Mouse (Mus musculus): ENCODE measurements around the gene Uba1. TPM values are rescaled to one million over a fixed set of nuclear protein-coding genes. Genes with fewer than 3 reads are reported as not detected.

The Uba1 gene
- polyA plus RNA-seq, 1 experiment from 2014 or later: 231 TPM

DNA sequence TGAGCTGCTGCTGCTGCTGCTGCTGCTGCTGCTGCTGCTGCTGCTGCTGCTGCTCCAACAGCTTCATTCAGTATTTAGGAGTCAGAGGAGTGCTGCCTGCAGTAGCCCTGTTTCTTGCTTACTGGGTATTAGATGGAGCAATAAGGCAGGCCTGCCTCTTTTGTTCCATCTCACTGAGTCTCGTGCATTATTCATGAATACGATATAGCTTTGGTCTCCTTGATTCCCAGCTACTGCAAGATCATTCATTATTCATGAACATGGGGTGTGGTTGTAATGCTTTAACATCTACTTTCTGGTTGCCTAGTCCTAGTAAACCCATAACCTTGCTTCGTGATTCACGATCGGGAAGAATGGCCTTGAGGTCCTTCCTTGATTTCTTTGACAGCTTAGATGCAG, 4.2 kb downstream of the Uba1 start:
- Histone ChIP-seq H3K4me3 (ENCODE audit: low read length) (peak overlapping the region; percentile 67), H3K9ac (replicated peaks; ENCODE audit: low read length) (no peak overlapping the region), H3K4me2 (replicated peaks; ENCODE audit: low read depth, low read length) (0 out of 2 replicates have a peak overlapping the region, but pooled peaks have one; percentile 10), H3K4me1 (ENCODE audit: insufficient read depth, low read length) (0 out of 2 replicates have a peak, but pooled peaks cover 3% of the 10 kb centered on the region), H3K9me3 (ENCODE audit: low read length) (no peaks in the 10 kb centered on the region), H3K27me3 (ENCODE audit: insufficient read depth, low read length) (no peaks in the 10 kb centered on the region), H3K36me3 (ENCODE audit: insufficient read depth, low read length) (no peaks in the 10 kb centered on the region), H3K27ac (ENCODE audit: low read length) (no peak overlapping the region)
- peak; percentile 18 for ATAC-seq (ENCODE audit: low FRiP score, low TSS enrichment)
- 29% methylated on average over 5 of the region's 5 CpGs for WGBS

DNA sequence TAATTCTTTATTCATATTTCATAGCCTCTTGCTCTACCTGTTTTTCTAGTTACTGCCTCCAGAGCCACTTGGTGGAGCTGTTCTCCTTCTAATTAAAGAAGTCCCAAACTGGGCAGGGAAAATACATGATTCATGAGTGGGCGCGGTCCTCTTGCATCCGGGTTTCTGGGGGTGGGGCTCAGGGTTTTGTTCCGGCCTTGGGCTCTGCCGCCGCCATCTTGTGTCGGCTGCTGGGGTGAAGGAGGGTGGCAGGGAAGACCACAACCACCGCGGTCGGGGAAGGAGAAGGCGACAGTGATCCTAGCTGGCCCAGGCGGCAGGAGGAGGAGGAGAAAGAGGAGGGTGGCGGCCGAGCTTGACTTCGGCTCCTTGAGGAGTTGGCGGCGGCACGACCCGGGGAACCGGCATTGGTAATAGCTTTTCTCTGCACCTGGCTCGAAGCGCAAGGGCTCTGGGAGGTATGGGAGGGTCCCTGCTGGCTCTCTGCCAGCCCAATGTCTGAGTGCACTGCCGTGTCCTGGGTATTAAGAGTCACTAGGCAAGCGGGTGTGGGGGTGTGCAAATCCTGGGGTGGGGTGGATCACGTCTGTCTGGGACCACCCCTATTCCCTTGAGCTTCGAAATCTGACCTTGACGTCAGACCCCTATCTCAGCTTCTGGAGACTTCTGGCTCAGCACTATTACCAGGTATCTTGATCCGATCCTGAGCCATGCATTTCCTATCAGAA, 4.8 kb downstream of the Uba1 start:
- 17% methylated on average over 24 of the region's 28 CpGs for WGBS
- Histone ChIP-seq H3K9me3 (ENCODE audit: low read length) (no peaks in the 10 kb centered on the region), H3K36me3 (ENCODE audit: insufficient read depth, low read length) (no peaks in the 10 kb centered on the region), H3K4me3 (ENCODE audit: low read length) (peak overlapping the region; percentile 67), H3K9ac (replicated peaks; ENCODE audit: low read length) (peak overlapping the region; percentile 81), H3K4me2 (replicated peaks; ENCODE audit: low read depth, low read length) (peak overlapping the region; percentile 67), H3K27ac (ENCODE audit: low read length) (peak overlapping the region; percentile 76), H3K4me1 (ENCODE audit: insufficient read depth, low read length) (0 out of 2 replicates have a peak, but pooled peaks cover 3% of the 10 kb centered on the region), H3K27me3 (ENCODE audit: insufficient read depth, low read length) (no peaks in the 10 kb centered on the region)
- peak; percentile 85 for ATAC-seq (ENCODE audit: low FRiP score, low TSS enrichment)

DNA sequence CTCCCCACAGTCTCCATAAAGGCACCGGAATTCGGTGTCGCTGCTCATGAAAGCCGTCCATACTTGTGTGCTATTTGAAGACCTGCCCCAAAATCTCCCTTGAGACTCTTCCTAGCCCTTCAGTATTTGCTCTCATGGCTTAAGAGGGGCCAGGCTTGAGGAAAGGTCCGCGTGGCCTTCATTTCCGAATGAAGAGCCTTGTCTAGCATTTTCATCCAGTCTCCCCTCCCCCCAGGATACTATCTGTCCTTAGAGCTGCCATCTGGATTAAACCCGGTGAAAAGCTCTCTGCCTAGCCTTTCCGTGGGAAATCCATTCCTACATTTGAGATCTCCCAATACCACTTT, 5.3 kb downstream of the Uba1 start:
- 23% methylated on average over 9 of the region's 9 CpGs for WGBS
- ATAC-seq (ENCODE audit: low FRiP score, low TSS enrichment): peak; percentile 2; the same call in 1 of the 2 replicates

DNA sequence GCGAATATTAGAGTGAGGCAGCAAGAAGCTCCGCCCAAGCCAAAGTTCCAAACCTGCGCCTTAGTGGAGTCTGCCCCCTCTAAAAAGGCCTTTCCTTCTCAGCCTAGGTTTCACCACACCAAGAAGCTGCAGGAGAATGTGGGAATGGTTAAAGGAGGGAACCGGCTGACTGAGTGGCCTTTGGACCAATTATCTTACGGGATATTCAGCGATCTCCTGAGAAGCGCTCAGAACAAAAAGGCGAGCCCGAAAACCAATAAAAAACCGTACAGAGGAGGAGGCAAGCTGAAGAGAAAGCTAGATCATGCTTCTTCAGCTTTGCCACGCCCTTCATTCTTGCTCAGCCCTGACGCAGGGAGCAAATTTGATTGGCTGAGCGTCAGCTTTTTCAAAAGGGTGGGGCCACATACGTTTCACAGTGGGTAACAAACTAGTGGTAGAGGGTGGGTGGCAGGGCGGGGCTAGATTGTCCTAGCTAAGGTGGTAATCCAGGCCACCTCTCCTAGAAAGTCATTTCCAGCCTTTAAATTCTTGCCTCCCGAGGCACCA, 29.5 kb downstream of the Uba1 start, which contains the start of gene Cdk16:
Gene Cdk16 (plus strand): TSS at position 436 of the 549 bp plus-strand sequence.
- H3K27me3 ChIP-seq (ENCODE audit: insufficient read depth, low read length): no peaks in the 10 kb centered on the region
- ATAC-seq (ENCODE audit: low FRiP score, low TSS enrichment): peak; percentile 96
- 23% methylated on average over 16 of the region's 16 CpGs for WGBS
- peaks cover 14% of the 10 kb centered on the region for H3K4me1 ChIP-seq (ENCODE audit: insufficient read depth, low read length)
- peak within 1 kb of the TSS; percentile 71 for H3K4me2 ChIP-seq (replicated peaks; ENCODE audit: low read depth, low read length)
- peak within 1 kb of the TSS; percentile 70 for H3K4me3 ChIP-seq (ENCODE audit: low read length)
- peak within 1 kb of the TSS; percentile 88 for H3K9ac ChIP-seq (replicated peaks; ENCODE audit: low read length)
- H3K27ac ChIP-seq (ENCODE audit: low read length): peak within 1 kb of the TSS; percentile 96
- no peaks in the 10 kb centered on the region for H3K9me3 ChIP-seq (ENCODE audit: low read length)
- H3K36me3 ChIP-seq (ENCODE audit: insufficient read depth, low read length): peaks cover 10% of the 10 kb centered on the region; the same call in 1 of the 2 replicates

More for the DNA sequence above, 5.3 kb downstream of the Uba1 start:
- Histone ChIP-seq H3K36me3 (ENCODE audit: insufficient read depth, low read length) (0 out of 2 replicates have a peak, but pooled peaks cover 2% of the 10 kb centered on the region), H3K4me3 (ENCODE audit: low read length) (peak overlapping the region; percentile 67), H3K4me1 (ENCODE audit: insufficient read depth, low read length) (0 out of 2 replicates have a peak, but pooled peaks cover 3% of the 10 kb centered on the region), H3K4me2 (replicated peaks; ENCODE audit: low read depth, low read length) (peak overlapping the region; percentile 67), H3K27ac (ENCODE audit: low read length) (peak overlapping the region; percentile 76), H3K9me3 (ENCODE audit: low read length) (no peaks in the 10 kb centered on the region), H3K9ac (replicated peaks; ENCODE audit: low read length) (peak overlapping the region; percentile 81), H3K27me3 (ENCODE audit: insufficient read depth, low read length) (no peaks in the 10 kb centered on the region)

DNA sequence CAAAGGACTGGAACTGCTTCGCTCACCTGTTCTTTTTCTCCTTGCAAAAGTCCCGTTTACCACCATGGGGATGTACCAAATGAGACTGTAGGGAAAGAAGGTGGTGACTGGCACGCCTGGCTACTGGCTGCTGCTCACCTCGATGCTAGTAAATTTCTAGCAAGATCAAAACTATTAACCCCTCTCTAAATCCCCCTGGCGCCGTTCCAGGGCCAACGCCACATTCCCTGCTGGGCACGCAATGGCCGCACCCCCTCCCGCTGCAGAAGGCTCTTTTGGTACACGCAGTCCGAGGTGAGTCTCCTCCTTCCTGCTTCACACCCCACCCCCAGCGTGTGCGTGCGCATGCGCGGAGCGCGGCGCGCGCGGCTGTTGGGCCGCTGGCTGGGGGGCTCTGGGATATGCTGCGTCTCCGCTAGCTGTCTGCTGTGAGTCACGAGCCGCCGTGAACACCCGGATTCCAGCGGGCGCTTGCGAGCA, 30.0 kb downstream of the Uba1 start:
- peaks cover 14% of the 10 kb centered on the region for H3K4me1 ChIP-seq (ENCODE audit: insufficient read depth, low read length)
- 17% methylated on average over 31 of the region's 33 CpGs for whole genome bisulfite sequencing
- H3K4me3 ChIP-seq (ENCODE audit: low read length): peak overlapping the region; percentile 70
- no peaks in the 10 kb centered on the region for H3K9me3 ChIP-seq (ENCODE audit: low read length)
- H3K36me3 ChIP-seq (ENCODE audit: insufficient read depth, low read length): peaks cover 10% of the 10 kb centered on the region; the same call in 1 of the 2 replicates
- peak overlapping the region; percentile 88 for H3K9ac ChIP-seq (replicated peaks; ENCODE audit: low read length)
- H3K4me2 ChIP-seq (replicated peaks; ENCODE audit: low read depth, low read length): peak overlapping the region; percentile 71
- ATAC-seq (ENCODE audit: low FRiP score, low TSS enrichment): peak; percentile 91
- H3K27me3 ChIP-seq (ENCODE audit: insufficient read depth, low read length): no peaks in the 10 kb centered on the region
- peak overlapping the region; percentile 96 for H3K27ac ChIP-seq (ENCODE audit: low read length)

DNA sequence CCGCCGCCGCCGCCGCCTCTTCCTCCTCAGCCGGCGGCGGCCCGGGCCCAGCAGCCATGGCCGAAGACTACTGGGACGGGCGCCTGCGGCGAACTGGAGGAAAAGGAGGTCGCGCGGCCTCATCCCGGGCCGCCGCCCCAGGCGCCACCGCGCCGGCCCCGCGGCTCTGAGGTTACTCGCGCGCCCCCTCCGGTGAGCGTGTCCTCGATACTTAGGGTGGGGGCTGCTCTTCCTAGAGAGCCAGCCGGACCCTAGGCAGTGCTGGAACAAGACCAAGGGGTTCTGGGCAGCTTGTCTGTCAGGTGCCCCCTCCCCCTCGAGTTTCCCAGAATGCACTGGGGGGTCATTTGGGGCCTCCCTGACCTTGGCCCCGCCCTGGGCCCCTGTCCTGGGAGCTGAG, 30.5 kb downstream of the Uba1 start:
- no peaks in the 10 kb centered on the region for H3K27me3 ChIP-seq (ENCODE audit: insufficient read depth, low read length)
- H3K9ac ChIP-seq (replicated peaks; ENCODE audit: low read length): peak overlapping the region; percentile 88
- whole genome bisulfite sequencing: 18% methylated on average over 16 of the region's 35 CpGs
- H3K36me3 ChIP-seq (ENCODE audit: insufficient read depth, low read length): peaks cover 11% of the 10 kb centered on the region
- peak overlapping the region; percentile 70 for H3K4me3 ChIP-seq (ENCODE audit: low read length)
- H3K27ac ChIP-seq (ENCODE audit: low read length): peak overlapping the region; percentile 96
- peaks cover 14% of the 10 kb centered on the region for H3K4me1 ChIP-seq (ENCODE audit: insufficient read depth, low read length)
- peak overlapping the region; percentile 71 for H3K4me2 ChIP-seq (replicated peaks; ENCODE audit: low read depth, low read length)
- peak; percentile 42 for ATAC-seq (ENCODE audit: low FRiP score, low TSS enrichment)
- no peaks in the 10 kb centered on the region for H3K9me3 ChIP-seq (ENCODE audit: low read length)

DNA sequence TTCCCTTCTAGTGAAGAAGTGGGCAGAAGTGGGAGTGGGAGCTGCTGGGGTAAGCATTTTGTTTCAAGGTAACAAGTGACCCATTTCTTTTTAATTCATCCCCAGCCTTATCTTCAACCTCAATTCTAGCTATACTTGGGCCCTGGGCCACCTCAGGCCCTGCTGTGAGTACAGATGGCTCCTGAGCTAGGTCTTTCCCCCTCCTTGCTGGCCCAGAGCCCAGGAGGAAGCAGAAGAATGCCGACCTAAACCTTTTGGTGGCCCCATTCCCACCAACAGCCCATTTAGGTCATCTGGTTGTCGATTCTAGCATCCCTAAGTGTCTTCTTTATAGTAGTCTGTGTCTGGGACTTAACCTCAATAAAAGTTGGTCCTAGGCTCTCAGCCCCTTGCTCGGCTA, 33.4 kb downstream of the Uba1 start:
- Histone ChIP-seq H3K4me2 (replicated peaks; ENCODE audit: low read depth, low read length) (no peak overlapping the region), H3K9me3 (ENCODE audit: low read length) (no peaks in the 10 kb centered on the region), H3K4me1 (ENCODE audit: insufficient read depth, low read length) (peaks cover 13% of the 10 kb centered on the region), H3K4me3 (ENCODE audit: low read length) (no peak overlapping the region), H3K9ac (replicated peaks; ENCODE audit: low read length) (no peak overlapping the region), H3K36me3 (ENCODE audit: insufficient read depth, low read length) (peaks cover 29% of the 10 kb centered on the region), H3K27ac (ENCODE audit: low read length) (no peak overlapping the region), H3K27me3 (ENCODE audit: insufficient read depth, low read length) (no peaks in the 10 kb centered on the region)
- ATAC-seq (ENCODE audit: low FRiP score, low TSS enrichment): no peak
- WGBS: 59% methylated on average over 3 of the region's 3 CpGs

DNA sequence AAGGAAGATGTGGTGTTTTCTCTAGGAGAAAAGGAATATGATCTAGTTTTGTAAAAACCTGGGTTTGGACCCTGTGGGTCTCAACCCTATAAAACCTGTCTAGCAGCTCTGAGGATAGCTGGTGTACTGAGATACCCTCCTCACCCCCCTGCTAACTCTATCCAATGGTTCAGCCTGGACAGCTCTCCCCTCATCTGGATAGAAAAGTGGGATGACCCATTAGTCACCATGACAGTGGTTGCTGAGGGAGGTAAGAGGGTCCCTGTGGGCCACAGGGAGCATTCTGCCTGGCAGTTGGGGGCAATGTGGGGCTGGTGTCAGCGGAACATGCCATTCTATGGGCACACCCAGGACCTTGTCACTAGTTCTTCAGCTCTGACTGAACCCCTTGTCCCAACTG, 34.5 kb downstream of the Uba1 start:
- ATAC-seq (ENCODE audit: low FRiP score, low TSS enrichment): no peak
- Histone ChIP-seq H3K27ac (ENCODE audit: low read length) (no peak overlapping the region), H3K9me3 (ENCODE audit: low read length) (no peaks in the 10 kb centered on the region), H3K36me3 (ENCODE audit: insufficient read depth, low read length) (peaks cover 33% of the 10 kb centered on the region), H3K4me2 (replicated peaks; ENCODE audit: low read depth, low read length) (no peak overlapping the region), H3K4me3 (ENCODE audit: low read length) (no peak overlapping the region), H3K9ac (replicated peaks; ENCODE audit: low read length) (no peak overlapping the region), H3K27me3 (ENCODE audit: insufficient read depth, low read length) (no peaks in the 10 kb centered on the region), H3K4me1 (ENCODE audit: insufficient read depth, low read length) (peaks cover 10% of the 10 kb centered on the region)
- 89% methylated on average over 1 of the region's 1 CpGs for WGBS

DNA sequence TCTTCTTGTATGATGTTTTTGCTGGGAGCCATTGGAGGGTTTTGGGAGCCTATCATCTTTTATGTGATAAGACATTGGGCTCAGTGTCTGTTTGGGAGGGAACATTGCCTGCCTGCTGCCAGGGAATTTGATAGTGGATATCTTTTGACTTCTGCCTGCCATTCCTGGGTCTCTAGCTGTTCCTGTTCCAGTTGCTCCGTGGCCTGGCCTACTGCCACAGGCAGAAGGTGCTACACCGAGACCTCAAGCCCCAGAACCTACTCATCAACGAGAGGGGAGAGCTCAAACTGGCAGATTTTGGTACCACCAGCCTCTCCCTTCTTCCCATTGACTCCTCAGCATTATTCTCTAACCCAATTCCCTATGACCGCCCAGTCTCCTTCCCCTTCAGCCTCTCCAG, 37.7 kb downstream of the Uba1 start:
- H3K4me2 ChIP-seq (replicated peaks; ENCODE audit: low read depth, low read length): no peak overlapping the region
- H3K9ac ChIP-seq (replicated peaks; ENCODE audit: low read length): no peak overlapping the region
- no peaks in the 10 kb centered on the region for H3K4me1 ChIP-seq (ENCODE audit: insufficient read depth, low read length)
- 80% methylated on average over 4 of the region's 4 CpGs for WGBS
- H3K27ac ChIP-seq (ENCODE audit: low read length): no peak overlapping the region
- no peaks in the 10 kb centered on the region for H3K9me3 ChIP-seq (ENCODE audit: low read length)
- no peak for ATAC-seq (ENCODE audit: low FRiP score, low TSS enrichment)
- peaks cover 41% of the 10 kb centered on the region for H3K36me3 ChIP-seq (ENCODE audit: insufficient read depth, low read length)
- H3K4me3 ChIP-seq (ENCODE audit: low read length): no peak overlapping the region
- H3K27me3 ChIP-seq (ENCODE audit: insufficient read depth, low read length): no peaks in the 10 kb centered on the region

All from kidney, embryonic 16.5 days (tissue).